Mouse (Mus musculus): ENCODE results near the gene AU040320. TPM values are rescaled to one million over a fixed set of nuclear protein-coding genes. Genes with fewer than 3 reads are reported as not detected.

Gene AU040320
- total and polyA plus RNA-seq, 2 experiments, result 8.9 to 13.0 TPM

DNA sequence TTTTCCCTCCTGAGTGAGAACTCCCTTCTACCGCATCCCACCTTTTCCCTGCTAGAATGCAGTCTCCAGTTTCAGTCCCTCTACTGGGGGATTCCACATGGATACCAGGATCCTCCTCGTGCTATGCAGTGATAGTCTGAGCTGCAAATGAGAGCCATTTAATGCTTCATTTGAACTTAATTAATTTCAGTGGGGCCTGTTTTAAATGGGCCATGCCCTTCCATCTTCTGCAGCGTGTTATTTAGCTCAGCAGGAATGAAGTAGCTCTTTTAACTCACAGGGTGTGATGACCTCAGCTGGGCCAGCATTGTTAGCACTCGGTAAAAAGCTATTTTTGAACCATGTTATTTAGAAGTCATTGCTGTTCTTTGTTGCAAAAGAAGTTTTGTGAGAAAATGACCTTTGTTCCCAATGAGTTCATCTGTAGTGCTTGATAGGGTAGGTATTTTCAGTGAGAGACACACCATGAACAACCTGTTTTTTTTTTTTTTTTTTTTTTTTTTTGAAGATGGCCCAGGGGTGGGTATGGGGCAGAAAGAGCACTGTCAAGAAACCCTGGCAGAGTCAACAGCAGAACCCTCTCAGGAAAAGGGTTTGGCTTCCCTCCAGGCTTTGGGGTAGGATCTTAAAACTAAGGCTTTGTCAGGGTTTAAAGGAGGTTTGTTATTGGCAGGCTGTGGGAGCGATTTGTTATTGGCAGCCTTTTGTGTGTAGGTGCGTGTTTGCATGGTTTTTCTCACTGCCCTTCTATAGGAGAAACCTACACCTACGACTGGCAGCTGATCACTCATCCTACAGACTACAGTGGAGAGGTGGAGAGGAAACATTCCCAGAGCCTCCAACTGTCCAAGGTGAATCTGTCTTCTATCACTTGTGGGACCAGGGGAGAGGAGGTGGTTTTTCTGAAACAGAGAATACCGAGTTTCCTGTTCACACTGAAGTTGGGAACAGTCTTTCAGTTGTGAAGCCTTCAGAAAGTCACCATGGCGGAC is 69.8 kb downstream of the AU040320 start:
- peaks cover 12% of the 10 kb centered on the region for H3K36me3 ChIP-seq (ENCODE audit: control insufficient read depth, insufficient read depth, low read length)
- H3K9ac ChIP-seq (ENCODE audit: low read depth, low read length), result no peak overlapping the region
- 78% methylated on average over 9 of the region's 9 CpGs for WGBS
- H3K27me3 ChIP-seq (ENCODE audit: control insufficient read depth, insufficient read depth, low read length), result no peaks in the 10 kb centered on the region
- DNase-seq (ENCODE audit: extremely low read depth, low read depth, low spot score), result peak; percentile 63
- H3K4me3 ChIP-seq (ENCODE audit: insufficient read depth, low read depth, low read length), result no peak overlapping the region
- TF ChIP-seq CTCF (IDR thresholded peaks at IDR 0.05; ENCODE audit: low read depth, low read length) (no peak), POLR2A (IDR thresholded peaks at IDR 0.05; ENCODE audit: extremely low read depth, insufficient read depth, low read length) (no peak)
- no peaks in the 10 kb centered on the region; the same call in 1 of the 2 replicates for H3K4me1 ChIP-seq (ENCODE audit: control insufficient read depth, insufficient read depth, low read length)
- no peaks in the 10 kb centered on the region for H3K79me2 ChIP-seq (ENCODE audit: control insufficient read depth, insufficient read depth, low read length)
- no peak overlapping the region for H3K27ac ChIP-seq (replicated peaks; ENCODE audit: insufficient read depth, low read depth, low read length)

DNA sequence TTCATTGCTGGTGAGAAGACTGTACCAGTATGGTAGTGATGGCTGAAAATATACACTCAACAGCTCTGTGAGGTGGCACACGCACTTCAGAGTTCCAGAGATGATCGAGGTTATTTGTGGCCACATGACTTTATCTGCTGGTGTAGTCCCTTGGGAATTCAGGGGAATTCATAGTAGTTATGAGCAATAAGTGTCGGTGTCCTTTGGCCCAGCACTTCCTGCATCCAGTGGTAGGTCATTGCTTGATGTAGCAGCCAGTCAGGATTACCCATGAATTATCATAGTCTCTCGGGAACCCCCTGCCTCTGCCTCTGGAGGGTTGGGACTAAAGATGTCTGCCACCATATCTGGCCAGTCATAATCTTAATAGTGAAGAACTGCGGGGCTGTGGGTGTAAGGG is 70.6 kb downstream of the AU040320 start:
- no peak for TF ChIP-seq POLR2A (IDR thresholded peaks at IDR 0.05; ENCODE audit: extremely low read depth, insufficient read depth, low read length)
- TF ChIP-seq CTCF (IDR thresholded peaks at IDR 0.05; ENCODE audit: low read depth, low read length), result no peak
- Histone ChIP-seq H3K4me1 (ENCODE audit: control insufficient read depth, insufficient read depth, low read length) (no peaks in the 10 kb centered on the region; the same call in 1 of the 2 replicates), H3K27ac (replicated peaks; ENCODE audit: insufficient read depth, low read depth, low read length) (no peak overlapping the region), H3K27me3 (ENCODE audit: control insufficient read depth, insufficient read depth, low read length) (no peaks in the 10 kb centered on the region), H3K4me3 (ENCODE audit: insufficient read depth, low read depth, low read length) (no peak overlapping the region), H3K9ac (ENCODE audit: low read depth, low read length) (no peak overlapping the region), H3K36me3 (ENCODE audit: control insufficient read depth, insufficient read depth, low read length) (peaks cover 12% of the 10 kb centered on the region), H3K79me2 (ENCODE audit: control insufficient read depth, insufficient read depth, low read length) (no peaks in the 10 kb centered on the region)
- 80% methylated on average over 5 of the region's 5 CpGs for WGBS
- no peak for DNase-seq (ENCODE audit: extremely low read depth, low read depth, low spot score)

DNA sequence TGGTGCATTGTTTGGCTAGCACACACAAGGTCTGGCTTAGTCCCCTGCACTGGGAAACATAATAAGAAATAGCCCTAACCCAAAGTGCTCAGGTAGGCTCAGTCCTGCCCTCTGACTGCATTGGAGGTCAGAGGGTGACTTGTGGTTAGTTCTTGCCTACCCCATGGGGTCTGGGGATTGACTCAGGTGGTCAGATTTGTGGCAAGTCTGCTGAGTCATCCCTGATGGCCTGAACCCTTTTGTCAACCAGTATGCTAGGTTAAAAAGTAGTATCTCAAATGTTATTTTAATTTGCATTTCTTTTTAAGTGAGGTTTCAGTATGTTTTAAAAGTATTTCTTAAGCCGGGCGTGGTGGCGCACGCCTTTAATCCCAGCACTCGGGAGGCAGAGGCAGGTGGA is 77.8 kb downstream of the AU040320 start:
- Histone ChIP-seq H3K27ac (replicated peaks; ENCODE audit: insufficient read depth, low read depth, low read length) (no peak overlapping the region), H3K27me3 (ENCODE audit: control insufficient read depth, insufficient read depth, low read length) (no peaks in the 10 kb centered on the region), H3K4me3 (ENCODE audit: insufficient read depth, low read depth, low read length) (no peak overlapping the region), H3K79me2 (ENCODE audit: control insufficient read depth, insufficient read depth, low read length) (no peaks in the 10 kb centered on the region), H3K36me3 (ENCODE audit: control insufficient read depth, insufficient read depth, low read length) (peaks cover 8% of the 10 kb centered on the region), H3K9ac (ENCODE audit: low read depth, low read length) (no peak overlapping the region), H3K4me1 (ENCODE audit: control insufficient read depth, insufficient read depth, low read length) (no peaks in the 10 kb centered on the region)
- WGBS, result over 99% methylated on average over 5 of the region's 5 CpGs
- DNase-seq (ENCODE audit: extremely low read depth, low read depth, low spot score), result no peak
- TF ChIP-seq CTCF (IDR thresholded peaks at IDR 0.05; ENCODE audit: low read depth, low read length), result no peak
- TF ChIP-seq POLR2A (IDR thresholded peaks at IDR 0.05; ENCODE audit: extremely low read depth, insufficient read depth, low read length), result no peak

DNA sequence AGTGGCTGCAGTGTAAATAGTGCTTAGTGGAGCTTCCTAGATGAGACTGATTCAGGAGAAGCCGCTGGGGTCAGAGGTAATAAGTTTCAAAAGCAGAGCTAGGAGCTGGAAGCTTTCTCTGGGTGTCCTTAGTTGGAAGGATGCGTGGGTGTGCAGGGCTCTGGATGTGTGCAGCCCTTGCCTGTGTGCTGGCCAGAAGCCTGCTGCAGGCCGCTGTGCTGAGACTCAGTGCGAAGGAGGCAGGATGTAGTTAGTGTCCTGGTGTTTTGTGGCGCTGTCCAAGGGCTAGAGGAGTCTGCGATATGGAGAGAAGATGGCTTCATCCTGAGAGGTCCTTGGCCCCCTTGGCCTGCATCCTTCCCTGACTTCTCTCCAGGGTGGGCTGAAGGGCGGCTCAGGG is 85.5 kb downstream of the AU040320 start:
- Histone ChIP-seq H3K4me1 (ENCODE audit: control insufficient read depth, insufficient read depth, low read length) (no peaks in the 10 kb centered on the region), H3K36me3 (ENCODE audit: control insufficient read depth, insufficient read depth, low read length) (peaks cover 12% of the 10 kb centered on the region), H3K9ac (ENCODE audit: low read depth, low read length) (no peak overlapping the region), H3K79me2 (ENCODE audit: control insufficient read depth, insufficient read depth, low read length) (no peaks in the 10 kb centered on the region), H3K27me3 (ENCODE audit: control insufficient read depth, insufficient read depth, low read length) (no peaks in the 10 kb centered on the region), H3K27ac (replicated peaks; ENCODE audit: insufficient read depth, low read depth, low read length) (no peak overlapping the region), H3K4me3 (ENCODE audit: insufficient read depth, low read depth, low read length) (no peak overlapping the region)
- no peak for TF ChIP-seq CTCF (IDR thresholded peaks at IDR 0.05; ENCODE audit: low read depth, low read length)
- TF ChIP-seq POLR2A (IDR thresholded peaks at IDR 0.05; ENCODE audit: extremely low read depth, insufficient read depth, low read length), result no peak
- DNase-seq (ENCODE audit: extremely low read depth, low read depth, low spot score), result no peak
- 81% methylated on average over 7 of the region's 7 CpGs for WGBS

DNA sequence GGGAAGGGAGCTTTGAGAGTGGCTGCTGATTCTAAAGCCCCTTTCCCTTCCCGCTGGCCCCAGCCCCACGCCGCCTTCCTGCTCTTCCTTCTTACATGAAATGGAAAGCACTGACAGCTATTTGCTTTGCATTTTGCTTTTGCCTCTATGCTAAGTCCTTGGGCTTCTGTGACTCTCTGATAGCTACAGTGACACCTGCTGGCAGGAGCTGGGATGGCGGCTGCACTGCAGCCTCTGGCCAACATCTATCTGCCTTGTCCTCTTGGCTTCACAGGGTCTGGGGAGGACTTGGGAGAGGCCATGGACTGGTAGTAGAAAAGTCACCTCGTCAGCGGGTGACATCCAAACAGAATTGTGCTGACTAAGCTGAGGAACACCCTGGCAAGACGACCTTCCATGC is 86.5 kb downstream of the AU040320 start:
- whole genome bisulfite sequencing, result 34% methylated on average over 7 of the region's 7 CpGs
- peak; percentile 36 for DNase-seq (ENCODE audit: extremely low read depth, low read depth, low spot score)
- Histone ChIP-seq H3K36me3 (ENCODE audit: control insufficient read depth, insufficient read depth, low read length) (peaks cover 14% of the 10 kb centered on the region), H3K4me1 (ENCODE audit: control insufficient read depth, insufficient read depth, low read length) (no peaks in the 10 kb centered on the region), H3K79me2 (ENCODE audit: control insufficient read depth, insufficient read depth, low read length) (no peaks in the 10 kb centered on the region), H3K27ac (replicated peaks; ENCODE audit: insufficient read depth, low read depth, low read length) (no peak overlapping the region), H3K27me3 (ENCODE audit: control insufficient read depth, insufficient read depth, low read length) (no peaks in the 10 kb centered on the region), H3K4me3 (ENCODE audit: insufficient read depth, low read depth, low read length) (no peak overlapping the region), H3K9ac (ENCODE audit: low read depth, low read length) (no peak overlapping the region)
- no peak for TF ChIP-seq POLR2A (IDR thresholded peaks at IDR 0.05; ENCODE audit: extremely low read depth, insufficient read depth, low read length)
- TF ChIP-seq CTCF (IDR thresholded peaks at IDR 0.05; ENCODE audit: low read depth, low read length), result peak; percentile 95

All from liver, adult 2 months (tissue).